Mouse (Mus musculus) embryonic facial prominence, embryonic 10.5 days (tissue): ENCODE data around the gene Pccb. TPM values are rescaled to one million over a fixed set of nuclear protein-coding genes. Genes with fewer than 3 reads are reported as not detected.
A peak's percentile ranks its signal among the peaks of the same experiment; 100 is the strongest.

Experiments
- DNase-seq: peaks from one replicate; pipeline ENCODE4 v3.0.0-alpha.2; 2017; ENCODE audit warnings: low spot score
- H3K27ac ChIP-seq: fragments of 300-500 bp; sonication (generic); replicated peaks from 2 replicates; pipeline ENCODE4 v1.5.1; 2016; ENCODE audit warnings: mild to moderate bottlenecking
- H3K27me3 ChIP-seq: fragments of 300-500 bp; sonication (generic); replicated peaks from 2 replicates; pipeline ENCODE4 v1.6.1; 2016; ENCODE audit warnings: low read depth, mild to moderate bottlenecking; ENCODE audit not compliant: poor library complexity, severe bottlenecking
- H3K36me3 ChIP-seq: fragments of 300-500 bp; sonication (generic); replicated peaks from 2 replicates; pipeline ENCODE4 v1.6.1; 2016; ENCODE audit warnings: mild to moderate bottlenecking, moderate library complexity
- H3K4me1 ChIP-seq: fragments of 300-500 bp; sonication (generic); 2 replicates; pipeline ENCODE4 v1.6.1; 2016
- H3K4me3 ChIP-seq: fragments of 300-500 bp; sonication (generic); 2 replicates; pipeline ENCODE4 v1.5.1; 2016; ENCODE audit warnings: mild to moderate bottlenecking, moderate library complexity
- H3K9me3 ChIP-seq: fragments of 300-500 bp; sonication (generic); 2 replicates; pipeline ENCODE4 v1.6.1; 2016; ENCODE audit warnings: mild to moderate bottlenecking
- WGBS: fragments of 180-500 bp; shearing (Covaris S2); methylation state at CpG from one replicate; pipeline ENCODE4 v1.1.7; 2016; 5-methylcytosine and 5-hydroxymethylcytosine counted together
- polyA plus RNA-seq: library from polyadenylated mRNA; unstranded; fragments of >200 nt; fragmentation: Nextera tagmentation; extraction: Ambion mirVana; gene quantifications from 2 replicates; pipeline ENCODE4 v1.2.1, GENCODE M21; 2016

Gene Pccb
- polyA plus RNA-seq, 1 experiment from 2014 or later, result 14.4 TPM

GRCm38 (mm10) chr9:101072506-101072905, 37.8 kb upstream of the Pccb start:
- Histone ChIP-seq H3K4me3 (peak overlapping the region; percentile 99), H3K36me3 (no peaks in the 10 kb centered on the region), H3K4me1 (peaks cover 23% of the 10 kb centered on the region), H3K27me3 (no peaks in the 10 kb centered on the region), H3K9me3 (peaks cover 4% of the 10 kb centered on the region; the same call in 1 of the 2 replicates), H3K27ac (peak overlapping the region; percentile 99; the same call in 1 of the 2 replicates)
- DNase-seq, result no peak
- WGBS, result 64% methylated on average over 5 of the region's 5 CpGs

- 92% methylated on average over 3 of the region's 3 CpGs for WGBS
- Histone ChIP-seq H3K4me3 (no peak overlapping the region), H3K4me1 (peaks cover 10% of the 10 kb centered on the region; the same call in 1 of the 2 replicates), H3K36me3 (no peaks in the 10 kb centered on the region), H3K27me3 (no peaks in the 10 kb centered on the region), H3K27ac (no peak overlapping the region), H3K9me3 (peaks cover 4% of the 10 kb centered on the region; the same call in 1 of the 2 replicates)
- DNase-seq, result no peak
Measured at GRCm38 (mm10) chr9:101069781-101070180, 35.1 kb upstream of the Pccb start.

GRCm38 (mm10) chr9:101065076-101065602, 30.4 kb upstream of the Pccb start:
- H3K4me1 ChIP-seq, result 0 out of 2 replicates have a peak, but pooled peaks cover 2% of the 10 kb centered on the region
- H3K9me3 ChIP-seq, result peaks cover 4% of the 10 kb centered on the region; the same call in 1 of the 2 replicates
- 94% methylated on average over 3 of the region's 3 CpGs for WGBS
- DNase-seq, result no peak
- H3K27ac ChIP-seq, result no peak overlapping the region
- H3K36me3 ChIP-seq, result no peaks in the 10 kb centered on the region
- H3K27me3 ChIP-seq, result no peaks in the 10 kb centered on the region
- no peak overlapping the region for H3K4me3 ChIP-seq

- WGBS, result 71% methylated on average over 6 of the region's 6 CpGs
- Histone ChIP-seq H3K36me3 (no peaks in the 10 kb centered on the region), H3K4me1 (0 out of 2 replicates have a peak, but pooled peaks cover 2% of the 10 kb centered on the region), H3K9me3 (peaks cover 3% of the 10 kb centered on the region; the same call in 1 of the 2 replicates), H3K4me3 (no peak overlapping the region), H3K27me3 (no peaks in the 10 kb centered on the region), H3K27ac (no peak overlapping the region)
- no peak for DNase-seq
Measured at GRCm38 (mm10) chr9:101062253-101062780, 27.6 kb upstream of the Pccb start.

- Histone ChIP-seq H3K4me3 (no peak overlapping the region), H3K9me3 (peaks cover 3% of the 10 kb centered on the region; the same call in 1 of the 2 replicates), H3K36me3 (no peaks in the 10 kb centered on the region), H3K27me3 (no peaks in the 10 kb centered on the region), H3K27ac (no peak overlapping the region), H3K4me1 (0 out of 2 replicates have a peak, but pooled peaks cover 2% of the 10 kb centered on the region)
- DNase-seq, result no peak
- 73% methylated on average over 11 of the region's 11 CpGs for WGBS
Measured at GRCm38 (mm10) chr9:101061035-101061434, 26.3 kb upstream of the Pccb start.

GRCm38 (mm10) chr9:101057156-101057555, 22.5 kb upstream of the Pccb start:
- Histone ChIP-seq H3K4me1 (0 out of 2 replicates have a peak, but pooled peaks cover 2% of the 10 kb centered on the region), H3K4me3 (no peak overlapping the region), H3K9me3 (peaks cover 3% of the 10 kb centered on the region; the same call in 1 of the 2 replicates), H3K27ac (no peak overlapping the region), H3K36me3 (no peaks in the 10 kb centered on the region), H3K27me3 (no peaks in the 10 kb centered on the region)
- DNase-seq, result no peak
- WGBS, result 88% methylated on average over 4 of the region's 4 CpGs

GRCm38 (mm10) chr9:101053279-101053678, 18.6 kb upstream of the Pccb start:
- Histone ChIP-seq H3K27me3 (no peaks in the 10 kb centered on the region), H3K9me3 (peaks cover under 1% of the 10 kb centered on the region; the same call in 1 of the 2 replicates), H3K27ac (no peak overlapping the region), H3K4me3 (no peak overlapping the region), H3K4me1 (no peaks in the 10 kb centered on the region), H3K36me3 (no peaks in the 10 kb centered on the region)
- WGBS, result 70% methylated on average over 14 of the region's 14 CpGs
- DNase-seq, result no peak

GRCm38 (mm10) chr9:101052691-101053090, 18.0 kb upstream of the Pccb start:
- DNase-seq, result no peak
- WGBS, result 78% methylated on average over 6 of the region's 6 CpGs

GRCm38 (mm10) chr9:101052007-101052406, 17.3 kb upstream of the Pccb start:
- no peaks in the 10 kb centered on the region for H3K4me1 ChIP-seq
- H3K27ac ChIP-seq, result no peak overlapping the region
- no peaks in the 10 kb centered on the region for H3K27me3 ChIP-seq
- no peaks in the 10 kb centered on the region for H3K9me3 ChIP-seq
- H3K36me3 ChIP-seq, result no peaks in the 10 kb centered on the region
- no peak overlapping the region for H3K4me3 ChIP-seq
- DNase-seq, result no peak
- 93% methylated on average over 3 of the region's 3 CpGs for WGBS

More at GRCm38 (mm10) chr9:101052691-101053090, 18.0 kb upstream of the Pccb start:
- Histone ChIP-seq H3K27ac (no peak overlapping the region), H3K9me3 (no peaks in the 10 kb centered on the region), H3K4me1 (no peaks in the 10 kb centered on the region), H3K27me3 (no peaks in the 10 kb centered on the region), H3K36me3 (no peaks in the 10 kb centered on the region), H3K4me3 (no peak overlapping the region)

GRCm38 (mm10) chr9:101045710-101046338, 11.1 kb upstream of the Pccb start:
- WGBS, result 73% methylated on average over 15 of the region's 15 CpGs
- no peak overlapping the region for H3K27ac ChIP-seq

GRCm38 (mm10) chr9:101042249-101042648, 7.6 kb upstream of the Pccb start:
- no peak overlapping the region for H3K27ac ChIP-seq
- WGBS, result 87% methylated on average over 9 of the region's 9 CpGs
- no peak for DNase-seq
- no peak overlapping the region for H3K4me3 ChIP-seq
- H3K9me3 ChIP-seq, result no peaks in the 10 kb centered on the region
- H3K4me1 ChIP-seq, result no peaks in the 10 kb centered on the region
- no peaks in the 10 kb centered on the region for H3K36me3 ChIP-seq
- H3K27me3 ChIP-seq, result no peaks in the 10 kb centered on the region

More at GRCm38 (mm10) chr9:101045710-101046338, 11.1 kb upstream of the Pccb start:
- H3K9me3 ChIP-seq, result no peaks in the 10 kb centered on the region
- DNase-seq, result no peak
- no peaks in the 10 kb centered on the region for H3K36me3 ChIP-seq
- H3K27me3 ChIP-seq, result no peaks in the 10 kb centered on the region
- H3K4me3 ChIP-seq, result no peak overlapping the region
- no peaks in the 10 kb centered on the region for H3K4me1 ChIP-seq

GRCm38 (mm10) chr9:101041508-101041907, 6.8 kb upstream of the Pccb start:
- no peaks in the 10 kb centered on the region for H3K9me3 ChIP-seq
- no peak for DNase-seq
- WGBS, result 79% methylated on average over 5 of the region's 5 CpGs

GRCm38 (mm10) chr9:101038634-101039033, 3.9 kb upstream of the Pccb start:
- Histone ChIP-seq H3K4me1 (peaks cover 8% of the 10 kb centered on the region), H3K27ac (no peak overlapping the region), H3K4me3 (no peak overlapping the region), H3K9me3 (no peaks in the 10 kb centered on the region), H3K36me3 (no peaks in the 10 kb centered on the region), H3K27me3 (no peaks in the 10 kb centered on the region)
- 78% methylated on average over 5 of the region's 5 CpGs for WGBS
- no peak for DNase-seq

More at GRCm38 (mm10) chr9:101041508-101041907, 6.8 kb upstream of the Pccb start:
- Histone ChIP-seq H3K4me1 (no peaks in the 10 kb centered on the region), H3K27me3 (no peaks in the 10 kb centered on the region), H3K36me3 (no peaks in the 10 kb centered on the region), H3K27ac (no peak overlapping the region), H3K4me3 (no peak overlapping the region)
